Mouse (Mus musculus): ENCODE data around the gene Dmrtb1.

DNA sequence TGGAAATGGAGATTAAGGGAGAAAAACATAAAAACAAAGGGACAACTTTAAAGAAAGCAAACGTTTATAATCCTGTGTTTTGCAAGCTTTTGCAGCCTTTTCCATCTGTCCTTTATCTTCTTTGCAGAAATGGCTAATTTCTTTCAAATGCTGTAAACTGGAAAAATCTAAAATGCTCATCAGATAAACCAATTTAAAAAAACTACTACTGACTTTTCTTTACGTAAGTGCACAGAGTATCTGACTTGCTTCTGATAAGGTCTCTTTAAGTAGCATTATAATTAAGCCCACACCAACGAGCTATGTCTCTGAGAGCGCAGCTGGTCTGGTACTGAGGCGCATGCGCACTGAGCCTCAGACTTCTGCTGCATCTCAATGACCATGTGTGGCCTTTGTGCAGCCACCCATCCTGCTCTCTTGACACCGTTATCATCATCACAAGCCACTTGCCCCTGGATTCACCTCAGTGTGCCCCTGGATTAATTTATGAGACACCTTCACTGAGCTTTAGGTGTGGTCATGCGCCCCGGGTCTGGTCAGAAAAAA, 32.8 kb upstream of the Dmrtb1 start:
- TF ChIP-seq MAFK (IDR thresholded peaks at IDR 0.05; ENCODE audit: insufficient read depth, low read depth, low read length) (no peak), CHD2 (IDR thresholded peaks at IDR 0.05; ENCODE audit: low read depth, low read length) (no peak), HCFC1 (IDR thresholded peaks at IDR 0.05; ENCODE audit: borderline replicate concordance, insufficient read depth, low read length) (no peak), ZNF384 (IDR thresholded peaks at IDR 0.05; ENCODE audit: low read depth, low read length) (no peak)

Measured in ES-E14 (cell line).